Comparison of ENCODE assay signal across 13 mouse cellular contexts in the genomic region with DNA sequence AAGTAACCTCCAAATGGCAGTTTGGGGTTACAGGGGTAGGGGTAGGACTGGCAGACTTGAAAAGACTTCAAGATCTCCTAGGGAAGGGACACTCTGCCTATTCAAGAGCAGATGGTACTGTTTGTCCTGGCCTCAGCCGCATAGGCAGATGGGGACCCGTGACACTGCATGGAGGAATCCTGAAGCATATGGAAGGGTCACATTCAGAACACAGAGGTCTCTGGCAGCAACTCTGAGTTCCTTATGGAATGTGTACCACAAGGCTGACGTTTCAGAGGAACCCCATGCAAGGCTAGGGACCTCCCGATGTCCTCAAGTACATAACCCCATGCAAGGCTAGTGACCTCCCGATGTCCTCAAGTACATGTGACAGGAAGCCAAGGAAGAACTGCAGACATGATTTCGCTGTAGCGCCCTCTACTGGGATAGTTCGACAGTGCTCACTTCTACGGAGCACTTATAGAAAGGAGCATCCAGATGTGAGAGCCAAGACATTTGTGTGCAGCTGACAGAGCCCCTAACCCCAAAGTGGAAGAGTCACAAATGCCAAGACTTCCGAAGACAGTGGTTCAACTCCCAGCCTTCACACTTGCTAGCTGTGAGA. TPM values are rescaled to one million over a fixed set of nuclear protein-coding genes. Genes with fewer than 3 reads are reported as not detected.
DNase-seq lines count a peak whose midpoint lies in the region; ATAC-seq and TF ChIP-seq lines count a peak whose summit lies in the region.
"Had no signal": no experiment of that assay in that cellular context is flagged by ENCODE, and none has a peak within 500 bp of the region (broad histone marks: within the 10 kb centered on the region; RNA-seq: fewer than 3 reads in every experiment).

No protein-coding gene starts in this region.

- H3K27ac ChIP-seq in hindbrain, postnatal 0 days: no peak overlapping the region
- H3K27ac ChIP-seq in hindbrain, embryonic 12.5 days: no peak overlapping the region
- H3K27ac ChIP-seq: embryonic facial prominence, embryonic 15.5 days; hindbrain, embryonic 13.5 days had no signal

- 77% methylated on average over 10 of the region's 10 CpGs for WGBS in hindbrain, postnatal 0 days
- WGBS in hindbrain, embryonic 12.5 days: 77% methylated on average over 10 of the region's 10 CpGs

- H3K36me3 ChIP-seq in hindbrain, postnatal 0 days (ENCODE audit: insufficient read depth, low read length): no peaks in the 10 kb centered on the region
- no peaks in the 10 kb centered on the region for H3K36me3 ChIP-seq in hindbrain, embryonic 12.5 days
- H3K36me3 ChIP-seq: embryonic facial prominence, embryonic 15.5 days; hindbrain, embryonic 13.5 days had no signal

- no peak overlapping the region for H3K4me3 ChIP-seq in hindbrain, postnatal 0 days (ENCODE audit: low read length)
- no peak overlapping the region for H3K4me3 ChIP-seq in hindbrain, embryonic 12.5 days
- H3K4me3 ChIP-seq: embryonic facial prominence, embryonic 15.5 days; hindbrain, embryonic 13.5 days had no signal

- ATAC-seq in hindbrain, postnatal 0 days: peak; percentile 52; the same call in 1 of the 2 replicates
- ATAC-seq in hindbrain, embryonic 12.5 days (ENCODE audit: low FRiP score): no peak
- ATAC-seq in monocyte, adult 5-6 weeks (replicated peaks; ENCODE audit: insufficient number of reproducible peaks, low FRiP score, low TSS enrichment, poor library complexity, severe bottlenecking): 0 out of 2 replicates have a peak, but pooled peaks have one; percentile 3

- TF ChIP-seq CTCF in hindbrain, postnatal 0 days (IDR thresholded peaks at IDR 0.05; ENCODE audit: low read depth): peak; percentile 36

- H3K9me3 ChIP-seq in hindbrain, postnatal 0 days (ENCODE audit: low read length): no peaks in the 10 kb centered on the region
- no peaks in the 10 kb centered on the region for H3K9me3 ChIP-seq in hindbrain, embryonic 12.5 days (replicated peaks)
- H3K9me3 ChIP-seq: embryonic facial prominence, embryonic 15.5 days; hindbrain, embryonic 13.5 days had no signal

- H3K27me3 ChIP-seq in hindbrain, postnatal 0 days (ENCODE audit: insufficient read depth, low read length): no peaks in the 10 kb centered on the region
- H3K27me3 ChIP-seq in hindbrain, embryonic 12.5 days: no peaks in the 10 kb centered on the region
- H3K27me3 ChIP-seq: embryonic facial prominence, embryonic 15.5 days; hindbrain, embryonic 13.5 days had no signal

- peak; percentile 16 for DNase-seq in hindbrain, postnatal 0 days (ENCODE audit: low spot score)
- peak; percentile 55 for DNase-seq in ES-CJ7 (ENCODE audit: low read depth, low spot score)
- DNase-seq in cerebellum, adult 9-10 months: peak; percentile 43
- DNase-seq in kidney, postnatal 10 days: no peak
- no peak for DNase-seq in layer of hippocampus, adult 8-10 months (ENCODE audit: low spot score in 2 of 2)
- no peak for DNase-seq in adrenal gland, adult 18-20 months (ENCODE audit: low spot score in 2 of 2)

- H3K9ac ChIP-seq in hindbrain, postnatal 0 days (replicated peaks; ENCODE audit: low read length): no peak overlapping the region
- H3K9ac ChIP-seq in hindbrain, embryonic 12.5 days: no peak overlapping the region
- H3K9ac ChIP-seq: embryonic facial prominence, embryonic 15.5 days; hindbrain, embryonic 13.5 days had no signal

- H3K4me1 ChIP-seq in hindbrain, postnatal 0 days (ENCODE audit: insufficient read depth, low read length): no peaks in the 10 kb centered on the region
- 0 out of 2 replicates have a peak, but pooled peaks cover 2% of the 10 kb centered on the region for H3K4me1 ChIP-seq in hindbrain, embryonic 12.5 days
- H3K4me1 ChIP-seq: embryonic facial prominence, embryonic 15.5 days had no signal

- H3K4me2 ChIP-seq in hindbrain, postnatal 0 days (ENCODE audit: low read depth, low read length): no peak overlapping the region
- no peak overlapping the region for H3K4me2 ChIP-seq in hindbrain, embryonic 12.5 days (replicated peaks)
- H3K4me2 ChIP-seq: embryonic facial prominence, embryonic 15.5 days; hindbrain, embryonic 13.5 days had no signal

RNA-seq across cellular contexts. Expression of gene Myoc, which starts 7.2 kb away (rescaled TPM):
- total RNA-seq in hindbrain, postnatal 0 days (2014; rRNA removed): 0.11 and 0.68 TPM in 2 replicates
- 0.53 and 0.71 TPM in 2 replicates for polyA plus RNA-seq in hindbrain, postnatal 0 days (2015; fragmentation: Nextera tagmentation; extraction: Ambion mirVana)
- polyA plus RNA-seq in hindbrain, embryonic 12.5 days (2016; fragmentation: Nextera tagmentation; extraction: Ambion mirVana): not detected in 2 replicates
- 0.19 to 0.43 TPM in 2 of 3 replicates, not detected in the other for total RNA-seq in monocyte, adult 5-6 weeks (2017)
- 1 to 10 TPM; 6.2 to 9.7 (median 7.1) TPM for total RNA-seq in layer of hippocampus, adult 8-10 months (2022)
- total RNA-seq in adrenal gland, adult 18-20 months (2021): 1 to 10 TPM; 2.8 to 3.3 TPM
- polyA plus RNA-seq: hindbrain, embryonic 13.5 days; neural tube, embryonic 14.5 days; stomach, embryonic 14.5 days had no signal

RNA-seq across cellular contexts. Expression of gene Myocos, which starts 11.8 kb away (rescaled TPM):
- total RNA-seq in hindbrain, postnatal 0 days (2014; rRNA removed): not detected in 2 replicates
- not detected in 2 replicates for polyA plus RNA-seq in hindbrain, postnatal 0 days (2015; fragmentation: Nextera tagmentation; extraction: Ambion mirVana)
- polyA plus RNA-seq in hindbrain, embryonic 12.5 days (2016; fragmentation: Nextera tagmentation; extraction: Ambion mirVana): not detected in 2 replicates
- not detected in 3 replicates for total RNA-seq in monocyte, adult 5-6 weeks (2017)
- total RNA-seq in layer of hippocampus, adult 8-10 months (2022): not detected
- total RNA-seq in adrenal gland, adult 18-20 months (2021): not detected
- polyA plus RNA-seq: embryonic facial prominence, embryonic 15.5 days; hindbrain, embryonic 13.5 days; lung, embryonic 16.5 days; neural tube, embryonic 14.5 days; stomach, embryonic 14.5 days had no signal

Comparison
In these comparisons a context has a peak if more than half of its experiments do, and no peak if none do; other contexts are left out.
1. DNase-seq: peak in hindbrain, postnatal 0 days (single experiment), ES-CJ7 (single experiment) and cerebellum, adult 9-10 months (single experiment); none in kidney, postnatal 10 days (single experiment), layer of hippocampus, adult 8-10 months (0 of 2) and adrenal gland, adult 18-20 months (0 of 2).